Mouse (Mus musculus) heart, embryonic 16.5 days (tissue): Measurements from ENCODE around the gene Plxna1. TPM values are rescaled to one million over a fixed set of nuclear protein-coding genes. Genes with fewer than 3 reads are reported as not detected.

Experiments used
- ATAC-seq: fragments of 200-750 bp; cut with Nextera tagmentation; replicated peaks from 2 replicates; pipeline ENCODE4 v1.8.0; 2017; ENCODE audit warnings: moderate number of reproducible peaks; ENCODE audit not compliant: insufficient read depth, low FRiP score; ENCODE audit errors: extremely low read depth
- H3K27ac ChIP-seq: fragments of 300-500 bp; sonication (generic); 2 replicates; pipeline ENCODE4 v1.5.1; 2014; ENCODE audit warnings: mild to moderate bottlenecking, low read length, control low read depth, moderate library complexity
- H3K27me3 ChIP-seq: fragments of 300-500 bp; sonication (generic); 2 replicates; pipeline ENCODE4 v1.6.1; 2014; ENCODE audit warnings: low read length, mixed read lengths; ENCODE audit not compliant: control insufficient read depth, insufficient read depth
- H3K36me3 ChIP-seq: fragments of 300-500 bp; sonication (generic); 2 replicates; pipeline ENCODE4 v1.6.1; 2014; ENCODE audit not compliant: control insufficient read depth, insufficient read depth
- H3K4me1 ChIP-seq: fragments of 300-500 bp; sonication (generic); 2 replicates; pipeline ENCODE4 v1.6.1; 2014; ENCODE audit warnings: low read length, mixed read lengths; ENCODE audit not compliant: control insufficient read depth, insufficient read depth
- H3K4me2 ChIP-seq: fragments of 300-500 bp; sonication (generic); 2 replicates; pipeline ENCODE4 v1.6.1; 2014; ENCODE audit warnings: low read depth, mild to moderate bottlenecking, control low read depth, low read length
- H3K4me3 ChIP-seq: fragments of 300-500 bp; sonication (generic); 2 replicates; pipeline ENCODE4 v1.5.1; 2014; ENCODE audit warnings: mild to moderate bottlenecking, control low read depth, low read length
- H3K9ac ChIP-seq: fragments of 300-500 bp; sonication (generic); 2 replicates; pipeline ENCODE4 v1.6.1; 2014; ENCODE audit warnings: low read length, control low read depth
- H3K9me3 ChIP-seq: fragments of 300-500 bp; sonication (generic); replicated peaks from 2 replicates; pipeline ENCODE4 v1.6.1; 2016; ENCODE audit warnings: low read length; ENCODE audit not compliant: control insufficient read depth
- WGBS: fragments of 180-500 bp; shearing (Covaris S2); extraction: QIAGEN DNeasy Blood & Tissue Kit; methylation state at CpG from one replicate; pipeline ENCODE4 v1.1.7; 2014; 5-methylcytosine and 5-hydroxymethylcytosine counted together
- polyA plus RNA-seq: library from polyadenylated mRNA; unstranded; fragments of >200 nt; fragmentation: Nextera tagmentation; extraction: Ambion mirVana; gene quantifications from 2 replicates; pipeline ENCODE4 v1.2.1, GENCODE M21; 2015

Plxna1 gene
- polyA plus RNA-seq, 1 experiment from 2014 or later, result 7.5 TPM

DNA sequence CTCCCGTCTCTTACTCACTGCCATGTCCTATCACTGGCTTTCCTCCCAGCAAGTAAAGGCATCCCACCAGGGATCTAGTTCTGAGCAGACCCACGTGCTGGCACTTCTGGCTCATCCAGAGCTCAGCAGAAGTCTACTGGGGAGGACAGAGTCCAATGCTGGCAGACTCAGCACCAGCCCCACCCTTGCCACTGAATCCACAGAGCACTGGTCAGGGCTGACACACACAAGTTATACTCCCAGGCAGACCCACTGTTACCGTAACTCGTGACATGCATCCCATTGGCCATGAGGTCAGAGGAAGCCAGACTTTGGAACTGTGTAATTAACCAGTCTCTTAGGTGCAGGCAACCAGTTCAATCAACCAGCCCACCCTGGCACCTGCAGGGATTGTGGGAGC, 33.8 kb downstream of the Plxna1 start:
- H3K27ac ChIP-seq, result no peak overlapping the region
- no peak overlapping the region for H3K4me2 ChIP-seq
- no peak for ATAC-seq
- H3K4me3 ChIP-seq, result no peak overlapping the region
- 89% methylated on average over 4 of the region's 4 CpGs for WGBS
- H3K9ac ChIP-seq, result no peak overlapping the region
- H3K9me3 ChIP-seq, result no peaks in the 10 kb centered on the region
- peaks cover 35% of the 10 kb centered on the region for H3K36me3 ChIP-seq
- H3K27me3 ChIP-seq, result no peaks in the 10 kb centered on the region
- no peaks in the 10 kb centered on the region for H3K4me1 ChIP-seq

DNA sequence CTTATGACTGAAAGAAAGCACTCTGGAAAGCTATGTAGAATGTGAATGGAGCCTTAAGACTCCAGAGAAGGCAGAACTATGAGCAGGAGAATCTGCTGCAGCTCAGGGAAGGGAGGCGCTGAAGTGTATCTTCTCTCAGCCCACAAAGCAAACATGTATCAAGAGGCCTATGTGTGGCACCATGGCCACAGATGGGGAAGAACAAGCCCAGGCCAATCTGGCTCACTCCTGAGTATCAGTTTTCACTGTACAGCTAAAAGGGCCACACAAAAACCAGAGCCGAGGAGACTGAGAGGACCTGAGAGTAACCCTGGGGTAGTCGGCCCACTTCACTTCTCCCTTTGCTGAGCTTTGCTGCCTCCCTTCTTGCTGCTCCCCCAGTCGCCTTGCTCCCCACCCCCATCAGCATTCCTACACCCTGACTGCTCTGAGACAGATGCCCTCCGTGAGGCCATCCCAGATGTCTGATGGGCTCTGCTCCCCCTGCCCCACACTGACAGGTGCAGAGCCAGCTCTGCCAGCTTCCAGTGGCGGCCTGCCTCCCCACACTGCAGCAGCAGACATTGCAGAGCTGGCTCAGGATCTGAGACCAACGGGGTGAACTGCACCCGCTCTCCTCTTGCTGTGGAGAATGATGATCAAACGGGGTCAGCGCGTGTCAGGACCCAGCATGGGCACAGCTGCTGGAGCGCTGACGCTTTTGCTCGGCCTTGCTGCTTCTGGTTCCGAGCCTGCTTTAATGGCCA, 34.5 kb downstream of the Plxna1 start:
- H3K27me3 ChIP-seq, result no peaks in the 10 kb centered on the region
- no peaks in the 10 kb centered on the region for H3K9me3 ChIP-seq
- peaks cover 36% of the 10 kb centered on the region for H3K36me3 ChIP-seq
- no peak overlapping the region for H3K4me2 ChIP-seq
- H3K4me3 ChIP-seq, result no peak overlapping the region
- no peak overlapping the region for H3K9ac ChIP-seq
- WGBS, result 71% methylated on average over 15 of the region's 15 CpGs
- no peaks in the 10 kb centered on the region for H3K4me1 ChIP-seq
- no peak overlapping the region for H3K27ac ChIP-seq
- ATAC-seq, result no peak

DNA sequence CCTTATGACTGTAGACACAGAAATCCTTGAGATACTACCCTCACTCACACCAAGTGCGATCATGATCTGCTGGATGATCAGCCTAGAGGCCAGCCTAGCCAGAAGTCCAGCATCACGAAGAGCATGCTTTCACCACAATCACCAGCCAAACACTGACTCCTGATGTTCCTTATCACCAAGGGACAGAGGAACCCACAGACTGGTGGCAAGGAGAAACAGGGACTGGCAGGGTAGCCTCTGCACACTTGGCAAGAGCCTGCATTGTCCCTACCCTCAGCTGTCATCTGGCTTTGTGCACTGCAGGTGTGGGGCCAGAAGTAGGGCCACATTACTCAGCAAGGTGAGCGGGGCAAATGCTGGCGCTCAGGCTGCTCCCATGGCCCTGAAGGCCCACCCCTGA, 37.6 kb downstream of the Plxna1 start:
- Histone ChIP-seq H3K27me3 (no peaks in the 10 kb centered on the region), H3K4me3 (no peak overlapping the region), H3K27ac (no peak overlapping the region), H3K9ac (no peak overlapping the region), H3K9me3 (no peaks in the 10 kb centered on the region), H3K4me2 (no peak overlapping the region), H3K36me3 (peaks cover 39% of the 10 kb centered on the region), H3K4me1 (no peaks in the 10 kb centered on the region)
- ATAC-seq, result no peak
- WGBS, result 91% methylated on average over 4 of the region's 4 CpGs

DNA sequence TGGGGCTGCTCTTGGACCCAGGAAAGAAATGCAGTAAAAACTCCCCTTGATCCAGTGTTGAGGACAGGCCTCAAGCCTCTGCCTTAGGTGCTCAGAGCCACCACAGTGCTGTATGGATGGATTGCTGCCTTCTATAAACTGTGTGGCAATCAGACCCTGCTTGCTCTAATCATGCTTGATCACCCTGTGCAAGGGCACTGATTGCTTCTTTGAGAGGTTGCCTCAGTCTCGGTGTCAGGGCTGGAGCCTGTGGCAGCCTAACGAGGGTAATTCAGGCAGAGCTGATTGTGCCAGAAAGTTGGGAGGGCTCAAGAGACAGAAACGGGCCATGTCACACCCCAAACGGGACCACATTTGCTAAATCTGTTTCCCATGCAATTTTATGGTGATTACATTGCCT, 47.2 kb downstream of the Plxna1 start:
- H3K9ac ChIP-seq, result no peak overlapping the region
- no peaks in the 10 kb centered on the region for H3K9me3 ChIP-seq
- H3K36me3 ChIP-seq, result peaks cover 10% of the 10 kb centered on the region
- no peak overlapping the region for H3K4me3 ChIP-seq
- no peak overlapping the region for H3K27ac ChIP-seq
- no peak for ATAC-seq
- no peaks in the 10 kb centered on the region for H3K27me3 ChIP-seq
- no peak overlapping the region for H3K4me2 ChIP-seq
- H3K4me1 ChIP-seq, result no peaks in the 10 kb centered on the region
- 58% methylated on average over 4 of the region's 4 CpGs for WGBS

DNA sequence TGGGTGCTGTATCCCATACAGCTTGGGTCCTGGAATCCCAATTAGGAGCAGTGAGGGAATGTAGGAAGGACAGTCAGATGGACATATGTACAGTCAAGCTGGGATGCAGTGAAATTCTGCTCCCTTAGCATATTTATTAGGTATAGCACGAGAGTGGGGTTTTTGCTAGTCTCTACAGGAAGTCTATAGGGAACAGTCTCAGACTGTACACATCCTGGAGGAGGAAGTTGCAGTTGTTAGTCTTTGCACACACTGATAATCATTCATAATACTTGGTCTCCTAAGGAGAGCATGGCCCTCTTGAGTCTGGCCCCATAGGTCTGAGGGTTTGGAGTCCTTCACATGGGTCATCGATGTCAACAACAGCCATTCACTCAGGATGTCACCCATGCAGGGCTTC, 50.9 kb downstream of the Plxna1 start:
- Histone ChIP-seq H3K27me3 (no peaks in the 10 kb centered on the region), H3K4me3 (no peak overlapping the region), H3K4me2 (no peak overlapping the region), H3K9ac (no peak overlapping the region), H3K4me1 (no peaks in the 10 kb centered on the region), H3K36me3 (no peaks in the 10 kb centered on the region), H3K9me3 (0 out of 2 replicates have a peak, but pooled peaks cover 6% of the 10 kb centered on the region), H3K27ac (no peak overlapping the region)
- ATAC-seq, result no peak
- WGBS, result 55% methylated on average over 2 of the region's 2 CpGs

DNA sequence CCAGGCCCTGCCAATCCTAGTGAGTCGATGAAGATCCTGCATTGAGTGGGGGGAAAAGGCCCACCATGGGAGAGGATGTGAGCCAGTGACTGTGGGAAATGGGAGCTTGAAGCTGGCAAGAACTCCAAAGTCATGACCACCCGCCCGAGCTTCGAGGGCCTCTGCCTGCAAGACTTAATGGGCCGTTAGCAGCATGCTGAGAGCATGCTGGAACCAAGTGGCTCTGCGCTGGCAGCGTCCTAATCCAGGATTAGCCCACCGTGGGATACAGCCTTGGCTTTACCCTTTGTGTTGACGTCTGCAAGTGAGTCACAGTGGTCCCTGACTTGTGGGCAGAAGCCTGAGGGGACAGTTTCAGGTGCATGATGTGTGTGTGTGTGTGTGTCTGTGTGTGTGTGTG, 52.2 kb downstream of the Plxna1 start:
- Histone ChIP-seq H3K9me3 (0 out of 2 replicates have a peak, but pooled peaks cover 11% of the 10 kb centered on the region), H3K36me3 (no peaks in the 10 kb centered on the region), H3K27ac (no peak overlapping the region), H3K27me3 (no peaks in the 10 kb centered on the region), H3K4me2 (no peak overlapping the region), H3K9ac (no peak overlapping the region), H3K4me3 (no peak overlapping the region), H3K4me1 (no peaks in the 10 kb centered on the region)
- no peak for ATAC-seq
- WGBS, result 51% methylated on average over 9 of the region's 9 CpGs

DNA sequence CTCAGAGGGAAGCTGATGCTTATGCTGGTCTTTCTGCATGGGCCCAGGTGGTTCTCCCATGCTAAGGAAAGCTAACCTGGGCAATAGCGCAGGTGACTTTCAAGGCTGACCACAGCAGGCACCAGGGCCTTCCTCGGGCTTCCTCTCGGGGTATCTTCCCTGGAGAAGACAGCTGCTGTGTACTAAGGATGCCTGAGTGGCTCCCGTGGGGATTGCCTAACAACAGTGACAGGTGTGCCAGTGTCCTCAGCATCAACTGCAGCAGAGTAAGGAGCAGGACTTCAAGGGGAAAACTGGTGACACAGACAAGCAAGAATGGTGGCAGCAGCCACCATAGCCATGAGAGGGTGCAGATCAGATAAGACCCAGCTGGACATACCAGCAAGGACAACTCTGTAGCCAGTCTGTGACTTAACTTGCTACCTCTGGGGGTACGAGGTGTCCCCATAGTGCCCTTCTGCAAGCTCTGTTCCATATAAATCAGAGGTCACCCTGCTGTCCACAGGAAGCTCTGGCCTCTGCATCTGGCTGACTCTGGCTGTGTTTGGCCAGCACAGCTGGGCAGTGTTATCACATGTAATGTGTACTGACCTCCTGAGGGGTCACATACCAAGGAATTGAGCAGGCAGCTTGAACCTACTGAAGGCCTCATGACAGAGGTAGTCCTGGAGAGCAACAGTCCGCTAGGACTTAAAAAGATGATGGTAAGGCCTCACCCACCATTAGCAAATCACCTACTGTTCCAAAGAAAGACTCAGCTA, 54.0 kb downstream of the Plxna1 start:
- ATAC-seq, result no peak
- Histone ChIP-seq H3K4me2 (no peak overlapping the region), H3K27ac (no peak overlapping the region), H3K9me3 (0 out of 2 replicates have a peak, but pooled peaks cover 11% of the 10 kb centered on the region), H3K36me3 (no peaks in the 10 kb centered on the region), H3K4me3 (no peak overlapping the region), H3K9ac (no peak overlapping the region), H3K27me3 (no peaks in the 10 kb centered on the region), H3K4me1 (no peaks in the 10 kb centered on the region)
- 65% methylated on average over 6 of the region's 6 CpGs for WGBS

DNA sequence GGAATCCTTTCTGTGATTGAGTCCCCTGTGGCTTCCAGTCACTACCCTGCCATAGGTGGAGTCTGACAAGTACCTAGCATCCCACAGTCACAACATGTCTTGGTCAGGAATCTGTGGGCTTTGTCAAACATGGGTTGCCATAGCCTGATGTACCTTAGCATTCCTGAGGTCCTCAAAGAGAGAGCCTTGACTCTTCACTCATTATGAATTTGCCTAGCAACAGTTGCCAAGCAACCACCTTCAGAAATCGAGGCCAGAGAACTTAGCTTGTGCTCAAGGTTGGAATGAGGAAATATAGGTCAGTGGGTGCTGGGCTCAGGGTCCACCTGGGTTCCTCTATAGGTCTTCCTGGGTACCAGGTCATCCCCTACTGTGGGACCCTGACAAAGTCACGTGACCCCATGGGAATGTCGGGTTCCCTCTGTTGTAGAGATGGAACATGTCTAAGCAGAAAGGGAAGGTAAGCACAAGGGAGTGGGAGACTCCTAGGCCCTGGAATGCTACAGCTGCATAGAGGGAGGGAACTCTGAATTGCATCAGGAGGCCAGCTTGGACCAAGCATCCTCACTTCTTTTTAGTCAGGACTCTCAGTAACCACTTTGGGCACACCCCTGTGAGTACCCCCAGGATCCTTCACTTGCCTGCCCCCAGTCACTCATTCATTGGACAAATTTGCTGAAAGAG, 57.9 kb downstream of the Plxna1 start:
- Histone ChIP-seq H3K9me3 (0 out of 2 replicates have a peak, but pooled peaks cover 11% of the 10 kb centered on the region), H3K27me3 (no peaks in the 10 kb centered on the region), H3K4me2 (no peak overlapping the region), H3K9ac (no peak overlapping the region), H3K4me1 (no peaks in the 10 kb centered on the region), H3K27ac (no peak overlapping the region), H3K36me3 (no peaks in the 10 kb centered on the region), H3K4me3 (no peak overlapping the region)
- no peak for ATAC-seq
- 67% methylated on average over 3 of the region's 3 CpGs for WGBS

DNA sequence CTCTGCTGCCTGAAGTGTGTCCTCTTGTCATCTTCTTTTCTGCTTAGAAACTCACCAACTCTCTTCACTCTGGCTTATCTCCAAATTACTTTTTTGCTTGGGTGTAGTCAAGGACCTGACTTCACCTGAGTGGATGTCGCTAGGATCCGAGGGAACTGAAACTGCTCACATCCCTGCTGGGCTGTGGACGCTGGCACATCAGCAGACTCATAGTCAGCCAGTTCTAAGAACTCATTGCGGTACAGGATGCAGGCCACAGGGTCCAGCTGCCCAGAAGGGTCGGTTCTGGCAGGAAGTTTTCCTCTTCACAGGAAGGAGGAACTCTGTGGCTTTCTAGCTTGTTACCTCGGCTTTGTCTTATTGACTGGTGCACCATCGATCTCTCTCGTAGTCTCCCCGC, 62.6 kb downstream of the Plxna1 start:
- no peaks in the 10 kb centered on the region for H3K4me1 ChIP-seq
- no peaks in the 10 kb centered on the region for H3K9me3 ChIP-seq
- ATAC-seq, result no peak

More for the DNA sequence above, 62.6 kb downstream of the Plxna1 start:
- H3K27ac ChIP-seq, result no peak overlapping the region
- H3K36me3 ChIP-seq, result no peaks in the 10 kb centered on the region
- no peak overlapping the region for H3K4me3 ChIP-seq
- no peaks in the 10 kb centered on the region for H3K27me3 ChIP-seq
- H3K9ac ChIP-seq, result no peak overlapping the region
- H3K4me2 ChIP-seq, result no peak overlapping the region
- WGBS, result 67% methylated on average over 9 of the region's 9 CpGs
